26 mouse cellular contexts compared by ENCODE assay signal in genomic region chr5:106639627-106640026, GRCm38 (mm10). TPM values are rescaled to one million over a fixed set of nuclear protein-coding genes. Genes with fewer than 3 reads are reported as not detected.
DNase-seq lines count a peak whose midpoint lies in the region; ATAC-seq and TF ChIP-seq lines count a peak whose summit lies in the region.
"Had no signal": no experiment of that assay in that cellular context is flagged by ENCODE, and none has a peak within 500 bp of the region (broad histone marks: within the 10 kb centered on the region; RNA-seq: fewer than 3 reads in every experiment).

No protein-coding gene starts in this region.

- DNase-seq in forebrain, embryonic 14.5 days (ENCODE audit: low spot score) = no peak
- DNase-seq in MEL (ENCODE audit: low read depth, low spot score) = peak; percentile 24
- peak; percentile 21 for DNase-seq in induced T-regulatory cell, adult 2 months (ENCODE audit: low read depth)
- DNase-seq in layer of hippocampus, postnatal 25 days (ENCODE audit: extremely low spot score in 1 of 2, low spot score in 1 of 2) = no peak
- no peak for DNase-seq in heart, postnatal 10 days
- DNase-seq: adrenal gland, adult 2 months; adrenal gland, adult 8-10 months; adrenal gland, postnatal 10 days; adrenal gland, postnatal 14 days; adrenal gland, postnatal 25 days; adrenal gland, postnatal 36 days; B cell, adult 2 months; cerebellum, adult 11 months; cerebellum, adult 11-12 months had no signal

- intact Hi-C loops in heart, postnatal 10 days (cut with DNase I) = loop anchor here (10.0 kb wide), 1 partner anchor 275 kb away; no protein-coding TSS in a partner anchor

- peak; percentile 28 to 32; a peak in 1 of 4 replicates for TF ChIP-seq EP300 in MEL (IDR thresholded peaks at IDR 0.05; ENCODE audit: low read depth in 1 of 2, low read length in 2 of 2)

- no peak for TF ChIP-seq RAD21 in MEL (IDR thresholded peaks at IDR 0.05; ENCODE audit: low read depth, low read length)

- H3K4me1 ChIP-seq in forebrain, embryonic 13.5 days = peaks cover 16% of the 10 kb centered on the region
- H3K4me1 ChIP-seq in forebrain, embryonic 14.5 days (ENCODE audit: control insufficient read depth, insufficient read depth, low read length) = peaks cover 3% of the 10 kb centered on the region; the same call in 1 of the 2 replicates
- H3K4me1 ChIP-seq in MEL (ENCODE audit: control insufficient read depth in 1 of 2, insufficient read depth in 2 of 2, low read length in 2 of 2) = peaks cover 5 to 8% of the 10 kb centered on the region in 2 experiments

- no peak for TF ChIP-seq CTCF in MEL (IDR thresholded peaks at IDR 0.05 in 2 of 3, conservative IDR thresholded peaks at IDR 0.05 in 1 of 3; ENCODE audit: control insufficient read depth in 1 of 3, insufficient read depth in 1 of 3, low read depth in 2 of 3, low read length in 3 of 3, poor library complexity in 1 of 3, severe bottlenecking in 1 of 3)

- 95% methylated on average over 2 of the region's 2 CpGs for WGBS in forebrain, embryonic 13.5 days
- WGBS in forebrain, embryonic 14.5 days = 89% methylated on average over 2 of the region's 2 CpGs

- H3K4me3 ChIP-seq in forebrain, embryonic 13.5 days = no peak overlapping the region
- no peak overlapping the region for H3K4me3 ChIP-seq in forebrain, embryonic 14.5 days (ENCODE audit: low read depth, low read length)
- no peak overlapping the region for H3K4me3 ChIP-seq in MEL (ENCODE audit: control insufficient read depth in 1 of 2, insufficient read depth in 1 of 2, low read depth in 2 of 2, low read length in 2 of 2)

- H3K27me3 ChIP-seq in forebrain, embryonic 13.5 days = no peaks in the 10 kb centered on the region
- H3K27me3 ChIP-seq in forebrain, embryonic 14.5 days (replicated peaks; ENCODE audit: control insufficient read depth, insufficient read depth, low read length) = no peaks in the 10 kb centered on the region
- no peaks in the 10 kb centered on the region for H3K27me3 ChIP-seq in MEL (ENCODE audit: control insufficient read depth in 1 of 2, insufficient read depth in 2 of 2, low read length in 2 of 2)
- H3K27me3 ChIP-seq: CH12.LX, Patski had no signal

- H3K9me3 ChIP-seq in forebrain, embryonic 13.5 days (replicated peaks) = no peaks in the 10 kb centered on the region
- no peaks in the 10 kb centered on the region for H3K9me3 ChIP-seq in forebrain, embryonic 14.5 days (replicated peaks; ENCODE audit: control insufficient read depth, low read length)
- H3K9me3 ChIP-seq in MEL (replicated peaks; ENCODE audit: insufficient read depth, low read length) = no peaks in the 10 kb centered on the region
- H3K9me3 ChIP-seq: G1E had no signal

- peaks cover 6% of the 10 kb centered on the region for H3K79me2 ChIP-seq in MEL (ENCODE audit: control insufficient read depth, insufficient read depth, low read length, poor library complexity)

- TF ChIP-seq POLR2A in MEL (IDR thresholded peaks at IDR 0.05; ENCODE audit: control insufficient read depth in 1 of 2, insufficient read depth in 1 of 2, low read depth in 1 of 2, low read length in 2 of 2, poor library complexity in 1 of 2) = no peak

- no peak for ATAC-seq in forebrain, embryonic 13.5 days
- ATAC-seq in forebrain, embryonic 14.5 days = no peak
- ATAC-seq: CD4-positive, CD25-positive, alpha-beta regulatory T cell, adult 4 months; Patski had no signal

- H3K9ac ChIP-seq in forebrain, embryonic 13.5 days = no peak overlapping the region
- no peak overlapping the region for H3K9ac ChIP-seq in forebrain, embryonic 14.5 days (ENCODE audit: low read length)
- H3K9ac ChIP-seq in MEL (ENCODE audit: control insufficient read depth, low read depth, low read length, poor library complexity, severe bottlenecking) = no peak overlapping the region

- H3K27ac ChIP-seq in forebrain, embryonic 13.5 days = 0 out of 2 replicates have a peak overlapping the region, but pooled peaks have one; percentile 1
- H3K27ac ChIP-seq in forebrain, embryonic 14.5 days (ENCODE audit: low read depth, low read length) = no peak overlapping the region
- no peak overlapping the region for H3K27ac ChIP-seq in MEL (ENCODE audit: control insufficient read depth, low read depth, low read length)

- no peak overlapping the region for H3K4me2 ChIP-seq in forebrain, embryonic 13.5 days
- H3K4me2 ChIP-seq in forebrain, embryonic 14.5 days (ENCODE audit: low read length) = no peak overlapping the region

- H3K36me3 ChIP-seq in forebrain, embryonic 13.5 days (ENCODE audit: poor library complexity, severe bottlenecking) = peaks cover 37% of the 10 kb centered on the region
- peaks cover 40% of the 10 kb centered on the region for H3K36me3 ChIP-seq in forebrain, embryonic 14.5 days (ENCODE audit: control insufficient read depth, insufficient read depth, low read length)
- peaks cover 9 to 14% of the 10 kb centered on the region in 2 experiments for H3K36me3 ChIP-seq in MEL (ENCODE audit: control insufficient read depth in 1 of 2, insufficient read depth in 2 of 2, low read length in 2 of 2)

TF ChIP-seq in MEL, 35 proteins besides CTCF, POLR2A, EP300 and RAD21:
- TF ChIP-seq ETS1 (IDR thresholded peaks at IDR 0.05; ENCODE audit: low read depth, low read length) (peak; percentile 43; the same call in 1 of the 2 replicates), ZNF384 (IDR thresholded peaks at IDR 0.05; ENCODE audit: low read depth, low read length) (peak; percentile 81), SMC3 (IDR thresholded peaks at IDR 0.05; ENCODE audit: low read depth, low read length) (no peak), RCOR1 (IDR thresholded peaks at IDR 0.05; ENCODE audit: low read depth, low read length) (peak; percentile 65; the same call in 1 of the 2 replicates), USF1 (IDR thresholded peaks at IDR 0.05; ENCODE audit: low read depth, low read length) (no peak), MAX (IDR thresholded peaks at IDR 0.05; ENCODE audit: low read length) (no peak), GATA1 (IDR thresholded peaks at IDR 0.05; ENCODE audit: low read depth, low read length) (peak; percentile 21; the same call in 1 of the 2 replicates)
TF ChIP-seq in MEL: peak in this region for 4.

RNA-seq across cellular contexts. Expression of gene Gm17304, which starts 30.7 kb away (rescaled TPM):
- polyA plus RNA-seq in forebrain, embryonic 13.5 days (2015; fragmentation: Nextera tagmentation; extraction: Ambion mirVana) = not detected in 2 replicates
- not detected in 2 replicates for polyA plus RNA-seq in forebrain, embryonic 14.5 days (2014; fragmentation: Nextera tagmentation; extraction: Ambion mirVana)
- total RNA-seq in MEL (2012; rRNA removed) = not detected in 2 replicates
- not detected for polyA plus RNA-seq in MEL (2012; ENCODE audit: insufficient read depth in 1 of 2, insufficient read length in 2 of 2, low read depth in 1 of 2, low replicate concordance in 2 of 2, missing spikeins in 1 of 2)
- not detected for total RNA-seq in layer of hippocampus, postnatal 25 days (2021)
- total RNA-seq in heart, postnatal 10 days (2021) = not detected
- total RNA-seq: adrenal gland, adult 18-20 months; adrenal gland, adult 2 months; adrenal gland, adult 8-10 months; adrenal gland, postnatal 10 days; adrenal gland, postnatal 14 days; adrenal gland, postnatal 25 days; adrenal gland, postnatal 36 days; adrenal gland, postnatal 4 days; CH12.LX; ES-E14; G1E had no signal
- polyA plus RNA-seq: activated CD4-positive, CD25-positive, alpha-beta regulatory T cell, adult 4 months; adrenal gland, adult 2 months; brain, embryonic 14.5 days; C2C12; CD4-positive, CD25-positive, alpha-beta regulatory T cell, adult 4 months; cerebellum, adult 2 months; G1E; Patski had no signal

RNA-seq across cellular contexts. Expression of gene Zfp644, which starts 57.5 kb away (rescaled TPM):
- polyA plus RNA-seq in forebrain, embryonic 13.5 days (2015; fragmentation: Nextera tagmentation; extraction: Ambion mirVana) = 85.2 and 88.5 TPM in 2 replicates
- 106 and 110 TPM in 2 replicates for polyA plus RNA-seq in forebrain, embryonic 14.5 days (2014; fragmentation: Nextera tagmentation; extraction: Ambion mirVana)
- 32.5 and 34.4 TPM in 2 replicates for total RNA-seq in MEL (2012; rRNA removed)
- 10 to 100 TPM; 23.4 to 72.3 TPM for polyA plus RNA-seq in MEL (2012; ENCODE audit: insufficient read depth in 1 of 2, insufficient read length in 2 of 2, low read depth in 1 of 2, low replicate concordance in 2 of 2, missing spikeins in 1 of 2)
- 10 to 100 TPM; 95.4 to 98.2 TPM for total RNA-seq in layer of hippocampus, postnatal 25 days (2021)
- total RNA-seq in heart, postnatal 10 days (2021) = 10 to 100 TPM; 93.5 to 98.2 TPM

Comparison
In these comparisons a context has a peak if more than half of its experiments do, and no peak if none do; other contexts are left out.
1. DNase-seq: peak in MEL (single experiment) and induced T-regulatory cell, adult 2 months (single experiment); none in forebrain, embryonic 14.5 days (single experiment), layer of hippocampus, postnatal 25 days (0 of 2) and heart, postnatal 10 days (0 of 2).